Mouse (Mus musculus) heart, embryonic 16.5 days (tissue): ENCODE measurements around the gene Olfr1185-ps1. TPM values are rescaled to one million over a fixed set of nuclear protein-coding genes. Genes with fewer than 3 reads are reported as not detected.
"Not testable (repeated sequence)": the region's sequence is repeated elsewhere in the genome, so short reads cannot be mapped to it uniquely, and the experiment has no call there.

ENCODE experiments used
- ATAC-seq: fragments of 200-750 bp; cut with Nextera tagmentation; replicated peaks from 2 replicates; pipeline ENCODE4 v1.8.0; 2017; ENCODE audit warnings: moderate number of reproducible peaks; ENCODE audit not compliant: insufficient read depth, low FRiP score; ENCODE audit errors: extremely low read depth
- H3K27ac ChIP-seq: fragments of 300-500 bp; sonication (generic); 2 replicates; pipeline ENCODE4 v1.5.1; 2014; ENCODE audit warnings: mild to moderate bottlenecking, low read length, control low read depth, moderate library complexity
- H3K27me3 ChIP-seq: fragments of 300-500 bp; sonication (generic); 2 replicates; pipeline ENCODE4 v1.6.1; 2014; ENCODE audit warnings: low read length, mixed read lengths; ENCODE audit not compliant: control insufficient read depth, insufficient read depth
- H3K36me3 ChIP-seq: fragments of 300-500 bp; sonication (generic); 2 replicates; pipeline ENCODE4 v1.6.1; 2014; ENCODE audit not compliant: control insufficient read depth, insufficient read depth
- H3K4me1 ChIP-seq: fragments of 300-500 bp; sonication (generic); 2 replicates; pipeline ENCODE4 v1.6.1; 2014; ENCODE audit warnings: low read length, mixed read lengths; ENCODE audit not compliant: control insufficient read depth, insufficient read depth
- H3K4me2 ChIP-seq: fragments of 300-500 bp; sonication (generic); 2 replicates; pipeline ENCODE4 v1.6.1; 2014; ENCODE audit warnings: low read depth, mild to moderate bottlenecking, control low read depth, low read length
- H3K4me3 ChIP-seq: fragments of 300-500 bp; sonication (generic); 2 replicates; pipeline ENCODE4 v1.5.1; 2014; ENCODE audit warnings: mild to moderate bottlenecking, control low read depth, low read length
- H3K9ac ChIP-seq: fragments of 300-500 bp; sonication (generic); 2 replicates; pipeline ENCODE4 v1.6.1; 2014; ENCODE audit warnings: low read length, control low read depth
- H3K9me3 ChIP-seq: fragments of 300-500 bp; sonication (generic); replicated peaks from 2 replicates; pipeline ENCODE4 v1.6.1; 2016; ENCODE audit warnings: low read length; ENCODE audit not compliant: control insufficient read depth
- WGBS: fragments of 180-500 bp; shearing (Covaris S2); extraction: QIAGEN DNeasy Blood & Tissue Kit; methylation state at CpG from one replicate; pipeline ENCODE4 v1.1.7; 2014; 5-methylcytosine and 5-hydroxymethylcytosine counted together
- polyA plus RNA-seq: library from polyadenylated mRNA; unstranded; fragments of >200 nt; fragmentation: Nextera tagmentation; extraction: Ambion mirVana; gene quantifications from 2 replicates; pipeline ENCODE4 v1.2.1, GENCODE M21; 2015

Olfr1185-ps1 gene
- not detected in 2 replicates for polyA plus RNA-seq

DNA sequence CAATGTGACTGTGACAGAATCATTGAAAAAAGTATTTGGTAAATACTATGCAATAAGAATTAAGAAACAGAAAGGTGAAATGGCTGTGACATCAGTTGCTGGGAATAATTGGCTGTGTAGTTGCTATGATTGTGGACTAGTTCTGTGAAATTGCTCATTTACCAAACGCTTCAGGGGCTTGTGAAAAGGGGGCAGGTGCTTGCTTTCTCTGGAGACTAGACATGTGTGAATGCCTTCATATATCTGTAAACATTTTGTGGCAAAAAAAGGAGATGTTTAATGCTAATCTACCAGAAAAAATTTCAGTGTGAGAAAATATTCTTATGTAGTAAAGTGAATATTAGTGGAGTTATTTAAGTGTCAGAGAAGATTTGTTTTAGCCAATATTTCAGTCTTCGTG lies at the start of gene Olfr1185-ps1:
Gene Olfr1185-ps1 (plus strand): TSS at position 301 of the 400 bp plus-strand sequence.
- H3K9ac ChIP-seq: no peak within 1 kb of the TSS
- no peaks in the 10 kb centered on the region for H3K36me3 ChIP-seq
- no peak for ATAC-seq
- no peak within 1 kb of the TSS for H3K4me2 ChIP-seq
- no peaks in the 10 kb centered on the region for H3K9me3 ChIP-seq
- no peaks in the 10 kb centered on the region for H3K27me3 ChIP-seq
- no peak within 1 kb of the TSS for H3K27ac ChIP-seq
- no peaks in the 10 kb centered on the region for H3K4me1 ChIP-seq
- no peak within 1 kb of the TSS for H3K4me3 ChIP-seq
- 59% methylated on average over 2 of the region's 2 CpGs for WGBS

- no peak for ATAC-seq
- Histone ChIP-seq H3K27ac (no peak within 1 kb of the TSS), H3K4me3 (no peak within 1 kb of the TSS), H3K27me3 (no peaks in the 10 kb centered on the region), H3K9ac (no peak within 1 kb of the TSS), H3K4me1 (no peaks in the 10 kb centered on the region), H3K36me3 (no peaks in the 10 kb centered on the region), H3K4me2 (no peak within 1 kb of the TSS), H3K9me3 (no peaks in the 10 kb centered on the region)
- WGBS: 87% methylated on average over 1 of the region's 1 CpGs
Observed at GRCm38 (mm10) chr2:88449031-88449430, 44.1 kb upstream of the Olfr1185-ps1 start, which contains the start of gene Gm13757. Gene Gm13757, minus strand, starts transcription at chr2:88449131.

- not testable (repeated sequence) for H3K4me1 ChIP-seq, ATAC-seq, H3K9me3 ChIP-seq, H3K36me3 ChIP-seq, H3K27me3 ChIP-seq, H3K4me2 ChIP-seq, H3K9ac ChIP-seq, H3K4me3 ChIP-seq, H3K27ac ChIP-seq
- 75% methylated on average over 1 of the region's 1 CpGs for WGBS
Observed at GRCm38 (mm10) chr2:88454567-88454966, 38.6 kb upstream of the Olfr1185-ps1 start, which contains the start of gene Olfr1183. Gene Olfr1183, plus strand, starts transcription at chr2:88454867.

DNA sequence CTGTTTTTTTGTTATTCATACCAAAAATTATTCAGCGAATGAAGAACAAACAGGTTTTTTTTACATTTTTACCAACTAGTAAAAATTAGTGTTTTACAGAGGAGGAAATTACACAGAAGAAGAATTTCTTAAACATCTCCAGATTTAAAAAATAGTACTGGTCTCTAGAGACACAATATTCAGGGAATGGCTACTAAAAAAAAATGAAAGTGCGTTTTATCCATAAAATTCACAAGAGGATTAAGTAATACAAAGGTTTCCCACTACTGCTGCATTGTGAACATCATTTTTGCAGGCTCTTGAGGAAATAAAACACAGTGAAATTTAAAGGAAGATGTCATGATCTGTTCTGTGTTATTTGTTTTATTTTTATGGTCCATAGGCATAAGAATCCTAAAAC lies 9.8 kb upstream of the Olfr1185-ps1 start, which contains the start of gene Olfr1184:
Gene Olfr1184 (plus strand): TSS at position 301 of the 400 bp plus-strand sequence.
- Histone ChIP-seq H3K9ac (no peak within 1 kb of the TSS), H3K27ac (no peak within 1 kb of the TSS), H3K4me1 (no peaks in the 10 kb centered on the region), H3K27me3 (no peaks in the 10 kb centered on the region), H3K4me3 (no peak within 1 kb of the TSS), H3K9me3 (no peaks in the 10 kb centered on the region), H3K36me3 (no peaks in the 10 kb centered on the region), H3K4me2 (no peak within 1 kb of the TSS)
- 72% methylated on average over 2 of the region's 2 CpGs for WGBS
- ATAC-seq: no peak

DNA sequence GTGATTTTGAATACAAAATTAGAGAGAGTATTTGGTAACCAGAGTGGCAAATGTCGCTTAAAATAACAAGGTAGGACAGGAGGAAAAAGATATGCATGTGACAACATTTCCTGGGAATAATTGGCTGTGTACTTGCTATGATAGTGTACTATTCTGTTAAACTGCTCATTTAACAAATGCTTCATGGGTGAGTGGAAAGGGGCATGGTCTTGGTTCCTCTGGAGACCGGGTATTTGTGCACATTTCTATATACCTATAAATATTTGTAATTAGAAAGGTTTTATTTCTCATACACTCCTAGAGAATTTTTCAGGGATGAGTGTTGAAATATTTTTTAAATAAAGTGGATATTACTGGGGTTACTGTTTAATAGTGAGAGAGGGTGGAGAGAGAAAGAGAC lies 25.1 kb downstream of the Olfr1185-ps1 start, which contains the start of gene Olfr1186:
Gene Olfr1186 (plus strand): TSS at position 301 of the 400 bp plus-strand sequence.
- Histone ChIP-seq H3K4me3 (no peak within 1 kb of the TSS), H3K4me2 (no peak within 1 kb of the TSS), H3K9me3 (no peaks in the 10 kb centered on the region), H3K27me3 (no peaks in the 10 kb centered on the region), H3K4me1 (no peaks in the 10 kb centered on the region), H3K9ac (no peak within 1 kb of the TSS), H3K27ac (no peak within 1 kb of the TSS), H3K36me3 (no peaks in the 10 kb centered on the region)
- 62% methylated on average over 2 of the region's 2 CpGs for WGBS
- no peak for ATAC-seq

DNA sequence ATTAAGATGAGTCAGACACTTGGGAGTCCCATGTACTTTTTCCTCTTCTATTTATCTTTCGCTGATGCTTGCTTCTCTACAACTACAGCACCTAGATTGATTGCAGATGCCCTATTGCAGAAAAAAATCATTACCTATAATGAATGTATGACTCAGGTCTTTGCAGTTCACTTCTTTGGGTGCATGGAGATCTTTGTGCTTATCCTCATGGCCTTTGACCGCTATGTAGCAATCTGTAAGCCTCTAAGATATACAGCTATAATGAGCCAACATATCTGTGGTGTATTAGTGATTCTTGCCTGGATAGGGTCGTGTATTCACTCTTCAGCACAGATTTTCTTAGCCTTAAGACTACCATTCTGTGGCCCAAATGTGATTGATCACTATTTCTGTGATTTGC lies 32.6 kb downstream of the Olfr1185-ps1 start:
- Histone ChIP-seq H3K9ac (no peak overlapping the region), H3K27ac (no peak overlapping the region), H3K27me3 (no peaks in the 10 kb centered on the region), H3K36me3 (no peaks in the 10 kb centered on the region), H3K9me3 (no peaks in the 10 kb centered on the region), H3K4me3 (no peak overlapping the region), H3K4me2 (no peak overlapping the region), H3K4me1 (no peaks in the 10 kb centered on the region)
- 60% methylated on average over 3 of the region's 3 CpGs for WGBS
- no peak for ATAC-seq

Other genes with a start within 250 kb of the Olfr1185-ps1 start
- 0.03 TPM in 1 of 2 replicates, not detected in the other for gene Olfr1173, start 213.4 kb upstream of the Olfr1185-ps1 start, polyA plus RNA-seq
- gene Olfr1174-ps, start 178.2 kb upstream of the Olfr1185-ps1 start, polyA plus RNA-seq: not detected in 2 replicates
- gene Olfr1175-ps, start 166.1 kb upstream of the Olfr1185-ps1 start, polyA plus RNA-seq: not detected in 2 replicates
- gene Olfr1176, start 156.6 kb upstream of the Olfr1185-ps1 start, polyA plus RNA-seq: not detected in 2 replicates
- not detected in 2 replicates for gene Olfr1177-ps, start 146.8 kb upstream of the Olfr1185-ps1 start, polyA plus RNA-seq
- gene Olfr1178, start 106.3 kb upstream of the Olfr1185-ps1 start, polyA plus RNA-seq: not detected in 2 replicates
- gene Olfr1179, start 86.9 kb upstream of the Olfr1185-ps1 start, polyA plus RNA-seq: not detected in 2 replicates
- gene Olfr1180, start 74.2 kb upstream of the Olfr1185-ps1 start, polyA plus RNA-seq: not detected in 2 replicates
- not detected in 2 replicates for gene Olfr1181, start 67.1 kb upstream of the Olfr1185-ps1 start, polyA plus RNA-seq
- gene Gm13757, start 44.2 kb upstream of the Olfr1185-ps1 start, polyA plus RNA-seq: not detected in 2 replicates
- gene Olfr1183, start 38.5 kb upstream of the Olfr1185-ps1 start, polyA plus RNA-seq: not detected in 2 replicates
- not detected in 2 replicates for gene Olfr1184, start 9.7 kb upstream of the Olfr1185-ps1 start, polyA plus RNA-seq
- gene Olfr1186, start 25.2 kb downstream of the Olfr1185-ps1 start, polyA plus RNA-seq: not detected in 2 replicates
- not detected in 2 replicates for gene Olfr1188, start 63.6 kb downstream of the Olfr1185-ps1 start, polyA plus RNA-seq
- not detected in 2 replicates for gene Olfr1189, start 93.1 kb downstream of the Olfr1185-ps1 start, polyA plus RNA-seq
- not detected in 2 replicates for gene Olfr1191-ps1, start 147.2 kb downstream of the Olfr1185-ps1 start, polyA plus RNA-seq
- not detected in 2 replicates for gene Olfr1192-ps1, start 155.2 kb downstream of the Olfr1185-ps1 start, polyA plus RNA-seq
- not detected in 2 replicates for gene Olfr1193, start 182.3 kb downstream of the Olfr1185-ps1 start, polyA plus RNA-seq
- not detected in 2 replicates for gene Olfr1195, start 195.9 kb downstream of the Olfr1185-ps1 start, polyA plus RNA-seq
- gene Olfr1196, start 211.3 kb downstream of the Olfr1185-ps1 start, polyA plus RNA-seq: not detected in 2 replicates
- gene Olfr1197, start 239.0 kb downstream of the Olfr1185-ps1 start, polyA plus RNA-seq: not detected in 2 replicates